Mouse (Mus musculus) layer of hippocampus, postnatal 14 days (tissue): ENCODE data around the gene 9530053A07Rik. TPM values are rescaled to one million over a fixed set of nuclear protein-coding genes. Genes with fewer than 3 reads are reported as not detected.
"Not testable (repeated sequence)": the region's sequence is repeated elsewhere in the genome, so short reads cannot be mapped to it uniquely, and the experiment has no call there.

Experiments
- DNase-seq, 2 experiments: peaks; one replicate each; pipeline ENCODE4 v3.0.0; 2021 to 2022; ENCODE audit warnings: low spot score in 2 of 2, mixed read lengths in 1 of 2
- long read RNA-seq, 2 experiments: library from polyadenylated mRNA; stranded (forward); transcript quantifications; one replicate each; pipeline ENCODE4 v2.0.0; 2021
- total RNA-seq, 2 experiments: library from RNA; stranded (reverse); gene quantifications; 2 replicates each; pipeline ENCODE4 v1.2.3; 2021

Gene 9530053A07Rik
- under 1 TPM; 0.05 to 0.12 TPM for total RNA-seq
- long read RNA-seq, experiment 1, result 0 reads
- long read RNA-seq, experiment 2, result 0 reads

DNA sequence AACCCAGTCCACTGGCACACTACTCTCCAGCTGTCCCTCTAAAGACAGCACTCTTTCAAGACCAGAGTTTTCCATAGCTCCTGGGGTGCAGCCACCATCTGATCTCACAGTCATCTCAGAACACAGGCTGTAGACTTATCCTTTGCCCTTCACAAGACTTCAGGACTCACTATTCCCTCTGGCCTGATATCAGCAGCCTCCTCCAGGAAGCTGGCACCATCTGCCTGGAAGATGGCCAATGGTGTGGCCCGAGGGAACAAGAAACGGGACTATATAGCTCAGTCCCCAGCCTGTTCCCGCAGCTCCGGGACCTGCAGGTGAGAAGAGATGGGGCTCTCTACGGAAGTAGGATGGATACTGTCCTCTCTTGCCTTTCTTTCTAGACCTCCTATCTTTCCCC lies at the start of gene 9530053A07Rik:
9530053A07Rik (plus strand) TSS at position 301 of the 400 bp plus-strand sequence.
- DNase-seq, result no peak

DNA sequence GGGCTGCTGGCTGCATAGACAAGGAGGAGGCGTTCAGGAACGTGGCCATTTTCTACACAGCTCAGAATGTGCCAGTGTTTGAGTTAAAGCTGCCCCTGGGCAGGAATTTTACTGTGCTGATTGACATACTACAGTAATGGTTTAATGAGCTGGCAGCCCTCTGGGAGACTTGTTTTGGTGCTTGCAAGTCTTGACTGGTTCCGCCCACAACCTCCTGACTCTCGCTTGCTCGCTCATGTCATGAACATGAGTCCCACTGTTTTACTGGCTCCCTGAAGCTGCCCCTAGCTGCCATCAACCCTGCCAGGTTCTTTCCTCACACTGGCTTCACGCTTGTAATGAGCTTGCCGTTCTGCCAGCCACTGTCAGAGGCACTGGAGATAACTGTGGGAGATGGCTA lies 45.1 kb upstream of the 9530053A07Rik start:
- peak; percentile 32 to 45 for DNase-seq

DNA sequence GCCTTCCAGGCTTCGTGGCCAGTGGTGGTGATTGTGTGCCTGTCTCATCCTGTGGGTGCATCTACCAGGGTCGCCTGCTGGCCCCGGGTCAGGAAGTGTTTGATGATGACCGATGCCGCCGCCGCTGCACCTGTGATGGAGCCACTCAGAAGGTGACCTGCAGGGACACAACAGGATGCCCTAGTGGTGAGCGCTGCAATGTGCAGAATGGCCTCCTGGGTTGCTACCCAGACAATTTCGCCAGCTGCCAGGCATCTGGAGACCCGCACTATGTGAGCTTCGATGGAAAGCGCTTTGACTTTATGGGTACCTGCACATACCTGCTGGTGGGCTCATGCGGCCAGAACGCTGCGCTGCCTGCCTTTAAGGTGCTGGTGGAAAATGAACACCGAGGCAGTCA lies 43.0 kb upstream of the 9530053A07Rik start:
- no peak for DNase-seq

DNA sequence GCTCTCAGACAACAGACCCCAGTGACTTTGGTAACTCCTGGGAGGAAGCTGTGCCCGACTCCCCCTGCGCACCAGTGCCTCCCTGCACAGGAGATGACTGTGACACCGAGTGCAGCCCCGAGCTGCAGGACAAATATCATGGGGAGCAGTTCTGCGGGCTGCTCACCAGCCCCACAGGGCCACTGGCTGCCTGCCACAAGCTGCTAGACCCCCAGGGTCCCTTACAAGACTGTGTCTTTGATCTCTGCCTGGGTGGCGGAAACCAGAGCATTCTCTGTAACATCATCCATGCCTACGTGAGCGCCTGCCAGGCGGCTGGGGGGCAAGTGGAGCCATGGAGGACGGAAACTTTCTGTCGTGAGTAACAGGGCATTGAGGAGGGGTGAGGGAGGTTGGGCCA lies 35.7 kb upstream of the 9530053A07Rik start:
- DNase-seq, result no peak

DNA sequence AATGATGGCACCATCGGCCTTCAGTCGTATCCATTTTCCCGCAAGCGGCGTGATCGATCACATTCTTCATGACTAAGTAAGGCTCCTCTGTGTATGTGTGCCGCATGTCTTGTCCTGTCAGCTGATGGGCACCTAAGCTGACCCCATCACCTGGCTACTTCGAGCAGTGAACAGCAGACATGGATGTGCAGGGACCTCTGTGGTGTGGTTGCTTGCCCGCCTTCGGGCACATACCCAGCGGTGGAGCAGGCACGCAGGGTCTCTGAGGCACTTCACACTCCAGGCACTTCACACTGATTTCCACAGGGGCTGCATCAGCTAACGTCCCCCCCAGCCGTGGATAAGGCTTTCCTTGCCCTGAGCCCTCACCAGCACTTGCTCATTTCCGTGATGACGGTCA lies 30.2 kb upstream of the 9530053A07Rik start:
- DNase-seq, result no peak

DNA sequence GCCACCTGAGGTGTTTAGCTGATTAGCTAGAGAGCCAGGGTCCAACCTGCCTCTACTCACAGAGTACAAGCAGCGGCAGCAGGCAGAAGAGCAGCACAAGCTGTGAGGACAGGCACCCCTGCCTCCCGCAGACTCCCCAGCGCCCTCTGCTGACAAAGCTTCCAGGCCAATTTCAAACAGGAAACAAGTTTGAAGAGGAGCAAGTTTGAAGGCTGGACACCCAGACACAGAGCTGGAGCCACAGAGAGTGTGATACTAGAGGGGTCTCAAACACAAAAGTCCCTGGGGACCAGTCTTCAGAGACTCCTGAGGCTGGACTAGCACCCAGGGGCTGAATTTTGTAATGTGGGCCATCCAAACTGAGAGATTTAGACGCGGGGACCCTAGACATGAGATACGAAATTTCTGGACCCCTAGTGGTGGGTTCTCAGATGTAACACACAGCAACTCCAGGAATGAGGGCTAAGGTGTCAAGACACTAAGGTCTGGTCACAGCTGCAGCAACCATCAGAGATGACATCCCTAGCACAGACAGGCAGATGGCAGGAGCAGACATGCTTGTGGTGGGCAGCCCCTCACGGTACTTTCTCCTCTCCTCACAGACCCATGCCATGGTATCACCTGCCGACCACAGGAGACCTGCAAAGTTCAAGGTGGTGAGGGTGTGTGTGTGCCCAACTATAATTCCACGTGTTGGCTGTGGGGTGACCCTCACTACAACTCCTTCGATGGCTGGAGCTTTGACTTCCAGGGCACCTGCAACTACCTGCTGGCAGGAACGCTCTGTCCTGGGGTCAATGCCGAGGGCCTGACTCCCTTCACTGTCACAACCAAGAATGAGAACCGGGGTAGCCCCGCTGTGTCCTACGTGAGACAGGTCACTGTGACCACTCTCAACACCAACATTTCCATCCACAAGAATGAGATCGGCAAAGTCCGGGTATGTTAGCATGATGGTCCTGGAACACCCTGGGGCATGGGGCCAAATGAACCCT lies 28.4 kb upstream of the 9530053A07Rik start:
- peak in 1 of 2 experiments; percentile 24 for DNase-seq

DNA sequence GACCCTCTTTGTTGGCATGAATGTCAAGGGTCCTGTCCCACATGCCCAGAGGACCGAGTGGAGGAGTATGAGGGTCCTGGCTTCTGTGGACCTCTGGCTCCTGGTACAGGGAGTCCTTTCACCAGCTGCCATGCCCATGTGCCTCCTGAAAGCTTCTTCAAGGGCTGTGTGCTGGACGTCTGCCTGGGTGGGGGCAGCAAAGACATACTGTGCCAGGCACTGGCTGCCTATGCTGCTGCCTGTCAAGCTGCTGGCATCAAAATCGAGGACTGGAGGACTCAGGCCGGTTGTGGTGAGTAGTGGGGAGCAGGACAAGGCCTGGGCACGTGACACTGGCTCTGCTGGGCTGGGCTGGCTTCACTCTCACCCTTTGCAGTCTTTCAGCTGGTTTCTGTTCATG lies 26.3 kb upstream of the 9530053A07Rik start:
- peak; percentile 4 to 16 for DNase-seq

DNA sequence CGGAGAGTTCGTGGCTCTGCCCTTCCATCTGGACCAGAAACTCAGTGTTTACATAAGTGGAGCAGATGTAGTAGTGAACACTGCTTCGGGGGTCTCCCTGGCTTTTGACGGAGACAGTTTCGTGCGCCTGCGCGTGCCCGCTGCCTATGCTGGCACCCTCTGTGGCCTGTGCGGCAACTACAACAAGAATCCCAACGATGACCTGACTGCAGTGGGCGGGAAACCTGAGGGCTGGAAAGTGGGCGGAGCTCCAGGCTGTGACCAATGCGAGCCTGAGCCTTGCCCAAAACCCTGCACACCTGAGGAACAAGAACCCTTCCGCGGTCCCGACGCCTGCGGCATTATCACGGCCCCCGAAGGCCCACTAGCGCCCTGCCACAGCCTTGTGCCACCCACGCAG lies 24.6 kb upstream of the 9530053A07Rik start:
- DNase-seq, result no peak

DNA sequence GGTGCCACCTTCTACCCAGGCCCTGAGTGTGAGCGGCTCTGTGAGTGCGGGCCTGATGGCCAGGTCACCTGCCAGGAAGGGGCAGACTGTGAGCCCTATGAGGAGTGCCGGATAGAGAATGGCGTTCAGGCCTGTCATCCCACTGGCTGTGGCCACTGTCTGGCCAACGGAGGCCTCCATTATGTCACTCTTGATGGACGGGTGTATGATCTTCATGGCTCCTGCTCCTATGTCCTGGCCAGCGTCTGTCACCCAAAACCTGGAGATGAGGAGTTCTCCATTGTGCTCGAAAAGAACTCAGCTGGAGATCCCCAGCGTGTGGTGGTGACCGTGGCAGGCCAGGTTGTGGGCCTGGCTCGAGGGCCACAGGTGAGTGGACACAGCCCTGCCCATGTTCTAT lies 23.0 kb upstream of the 9530053A07Rik start:
- no peak for DNase-seq

DNA sequence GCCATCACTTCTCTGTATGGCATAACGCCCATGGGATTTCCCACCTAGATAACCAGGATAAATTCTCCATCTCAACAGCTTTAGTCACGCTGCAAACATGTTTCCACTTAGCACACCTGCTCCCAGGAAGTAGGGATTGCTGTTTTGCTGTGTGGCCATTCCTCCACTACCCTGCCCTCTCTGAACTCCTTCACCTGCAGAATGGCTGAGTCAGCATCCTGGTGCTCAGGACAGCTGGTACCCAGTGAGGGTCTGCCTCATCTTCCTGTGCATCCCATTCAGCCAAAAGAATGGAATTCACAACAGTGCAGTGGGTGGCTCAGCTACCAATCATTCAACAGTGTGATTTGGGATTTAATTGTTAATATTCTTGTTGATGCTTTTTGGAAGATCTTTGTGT lies 14.6 kb upstream of the 9530053A07Rik start:
- DNase-seq, result no peak

DNA sequence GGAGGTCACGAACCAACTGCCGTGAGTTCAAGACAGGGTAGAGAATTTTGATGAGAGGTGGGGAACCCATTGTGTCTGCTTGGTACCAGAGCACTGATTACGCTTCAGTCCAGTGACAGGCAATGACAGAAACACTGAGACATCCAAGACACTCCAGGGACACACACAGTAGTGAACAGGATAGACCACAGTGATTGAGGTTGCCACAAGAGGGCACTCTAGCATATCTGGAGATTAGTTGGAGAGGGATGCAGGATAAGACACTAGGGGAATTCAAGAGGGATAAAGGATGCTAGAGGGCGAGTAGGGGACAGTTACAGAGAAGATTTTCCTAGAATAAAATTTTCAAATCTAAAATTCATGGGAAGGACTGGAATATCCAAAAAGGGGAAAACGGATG lies 8.3 kb downstream of the 9530053A07Rik start:
- DNase-seq, result peak; percentile 21 to 49

DNA sequence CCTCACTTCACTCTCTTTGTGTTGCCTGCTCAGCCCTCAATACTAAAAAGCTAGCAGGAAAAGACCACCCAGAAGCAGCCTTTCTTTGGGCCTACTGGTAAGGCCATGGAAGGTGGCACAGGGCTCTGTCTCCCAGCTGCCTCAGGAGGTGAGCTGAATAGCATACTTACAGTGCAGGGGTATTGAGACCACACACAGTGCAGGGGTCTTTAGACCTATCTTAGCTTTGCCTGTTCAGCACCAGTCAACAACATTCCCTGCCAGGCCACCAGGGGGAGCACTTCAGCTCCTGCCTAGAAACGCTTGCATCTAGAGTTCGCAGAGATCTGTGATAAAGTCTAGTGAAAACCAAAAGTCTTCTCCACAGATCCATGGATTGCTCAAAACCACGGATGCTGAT lies 19.0 kb downstream of the 9530053A07Rik start:
- DNase-seq, result peak; percentile 48 to 53

DNA sequence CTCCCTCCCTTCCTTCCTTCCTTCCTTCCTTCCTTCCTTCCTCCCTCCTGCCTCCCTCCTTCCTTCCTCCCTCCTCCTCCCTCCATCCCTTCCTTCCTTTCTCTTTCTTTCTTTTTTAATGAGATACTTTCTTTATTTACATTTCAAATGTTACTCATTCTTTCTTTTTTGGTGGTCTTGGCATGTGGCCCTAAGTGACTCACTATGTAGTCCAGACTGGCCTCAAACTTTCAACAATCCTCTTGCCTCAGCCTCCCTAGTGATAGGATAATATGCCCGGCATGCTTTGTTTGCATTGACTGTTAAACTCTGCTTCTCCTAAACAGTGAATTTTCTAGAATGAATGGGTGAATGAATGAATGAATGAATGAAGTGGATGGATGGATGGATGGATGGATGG lies 20.6 kb downstream of the 9530053A07Rik start:
- DNase-seq, result no peak

DNA sequence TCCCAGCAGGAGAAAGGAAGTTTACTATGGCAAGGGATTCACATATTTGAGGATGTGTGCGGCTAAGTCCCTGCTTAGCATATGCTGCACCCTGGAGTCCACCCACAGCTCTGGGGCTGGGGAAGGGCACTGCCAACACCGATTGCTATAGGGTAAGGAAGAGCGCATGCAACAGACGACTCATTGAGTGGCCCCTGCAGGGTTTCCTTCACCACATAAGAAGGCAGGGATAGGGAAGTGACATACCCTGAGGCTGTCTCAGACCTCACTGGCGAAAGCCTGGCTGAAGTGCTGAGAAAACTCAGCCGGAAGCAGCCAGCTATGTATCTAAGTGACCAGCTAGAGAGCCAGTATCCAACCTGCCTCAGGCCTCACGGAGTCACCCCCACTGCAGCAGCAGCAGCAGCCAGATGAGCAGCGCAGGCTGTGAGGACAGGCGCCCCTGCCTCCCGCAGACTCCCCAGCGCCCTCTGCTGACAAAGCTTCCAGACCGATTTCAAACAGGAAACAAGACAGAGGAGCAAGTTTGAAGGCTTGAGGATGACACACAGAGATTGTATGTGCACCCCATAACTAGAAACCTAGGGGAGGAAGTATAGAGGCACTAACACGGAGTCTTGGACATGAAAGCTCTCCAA lies 22.4 kb downstream of the 9530053A07Rik start:
- DNase-seq, result peak; percentile 29 to 43

DNA sequence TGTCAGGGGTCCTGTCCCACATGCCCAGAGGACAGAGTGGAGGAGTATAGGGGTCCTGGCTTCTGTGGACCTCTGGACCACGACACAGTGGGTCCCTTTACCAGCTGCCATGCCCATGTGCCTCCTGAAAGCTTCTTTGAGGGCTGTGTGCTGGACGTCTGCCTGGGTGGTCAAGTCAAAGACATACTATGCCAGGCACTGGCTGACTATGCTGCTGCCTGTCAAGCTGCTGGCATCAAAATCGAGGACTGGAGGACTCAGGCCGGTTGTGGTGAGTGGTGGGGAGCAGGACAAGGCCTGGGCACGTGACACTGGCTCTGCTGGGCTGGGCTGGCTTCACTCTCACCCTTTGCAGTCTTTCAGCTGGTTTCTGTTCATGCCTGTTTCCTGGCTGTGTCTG lies 24.3 kb downstream of the 9530053A07Rik start:
- DNase-seq, result not testable (repeated sequence)

DNA sequence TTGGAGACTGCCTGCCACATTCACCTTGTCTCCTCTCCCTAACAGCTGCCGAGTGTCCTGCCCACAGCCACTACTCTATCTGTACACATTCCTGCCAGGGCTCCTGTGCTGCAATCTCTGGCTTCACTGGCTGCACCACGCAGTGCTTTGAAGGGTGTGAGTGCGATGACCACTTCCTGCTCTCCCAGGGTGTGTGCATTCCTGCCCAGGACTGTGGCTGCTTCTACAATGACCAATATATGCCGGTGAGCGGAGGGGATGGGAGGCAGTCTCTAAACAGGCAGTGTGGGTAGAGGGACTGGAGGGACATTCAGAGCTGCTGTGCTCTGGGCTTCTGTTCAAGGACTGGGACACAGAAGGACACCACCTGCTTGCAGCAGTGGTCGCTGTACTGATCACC lies 30.0 kb downstream of the 9530053A07Rik start:
- no peak for DNase-seq

DNA sequence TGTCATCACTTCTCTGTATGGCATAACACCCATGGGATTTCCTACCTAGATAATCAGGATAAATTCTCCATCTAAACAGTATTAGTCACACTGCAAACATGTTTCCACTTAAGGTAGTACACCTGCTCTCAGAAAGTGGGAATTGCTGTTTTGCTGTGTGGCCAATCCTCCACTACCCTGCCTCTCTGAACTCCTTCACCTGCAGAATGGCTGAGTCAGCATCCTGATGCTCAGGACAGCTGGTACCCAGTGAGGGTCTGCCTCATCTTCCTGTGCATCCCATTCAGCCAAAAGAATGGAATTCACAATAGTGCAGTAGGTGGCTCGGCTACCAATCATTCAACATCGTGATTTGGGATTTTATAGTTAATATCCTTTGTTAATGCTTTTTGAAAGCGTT lies 30.6 kb downstream of the 9530053A07Rik start:
- no peak for DNase-seq

DNA sequence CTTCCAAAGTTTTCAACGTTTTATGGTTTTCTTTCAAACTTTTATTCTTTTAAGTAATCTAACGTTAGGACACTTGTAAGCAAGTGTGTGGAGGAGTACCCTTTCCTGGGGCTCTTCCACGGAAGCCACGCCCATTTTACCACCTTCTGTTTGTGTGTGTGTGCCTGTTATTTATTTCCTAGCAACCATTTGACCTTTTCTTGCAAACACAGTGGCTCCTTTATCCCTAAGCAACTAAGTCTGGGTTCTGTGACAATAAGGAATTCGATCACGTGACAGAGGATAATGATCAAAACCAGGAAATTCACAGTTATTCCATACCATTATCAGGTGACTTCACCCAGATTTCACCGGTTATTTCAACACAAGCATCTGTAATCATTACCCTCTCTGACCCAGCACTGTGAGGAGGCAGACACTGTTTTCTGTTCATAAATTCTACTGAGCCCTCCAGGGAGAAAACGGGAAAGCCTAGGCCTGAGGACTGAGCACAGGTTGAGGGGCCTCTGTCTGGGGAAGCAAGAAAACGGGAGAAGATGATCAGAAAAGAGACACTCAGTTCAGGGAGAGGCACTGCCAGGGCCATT lies 32.0 kb downstream of the 9530053A07Rik start:
- no peak for DNase-seq

DNA sequence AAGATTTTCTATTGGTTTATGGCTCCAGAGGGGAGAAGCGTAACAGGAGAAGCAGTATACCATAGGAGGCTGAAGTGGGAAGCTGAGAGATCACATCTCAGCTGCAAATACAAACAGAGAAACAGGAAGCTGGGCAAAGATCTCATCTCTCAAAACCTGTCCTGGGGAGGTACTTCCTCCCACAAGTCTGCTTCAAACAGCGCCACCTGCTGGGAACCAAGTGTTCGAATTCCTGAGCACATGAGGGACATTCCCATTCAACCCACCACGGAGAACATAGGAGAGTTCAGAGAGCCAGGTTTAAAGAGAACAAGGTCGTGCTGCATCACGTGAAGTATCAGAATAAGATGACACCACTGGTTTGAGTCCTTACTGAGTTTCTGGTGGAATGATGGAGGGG lies 36.1 kb downstream of the 9530053A07Rik start:
- no peak for DNase-seq

DNA sequence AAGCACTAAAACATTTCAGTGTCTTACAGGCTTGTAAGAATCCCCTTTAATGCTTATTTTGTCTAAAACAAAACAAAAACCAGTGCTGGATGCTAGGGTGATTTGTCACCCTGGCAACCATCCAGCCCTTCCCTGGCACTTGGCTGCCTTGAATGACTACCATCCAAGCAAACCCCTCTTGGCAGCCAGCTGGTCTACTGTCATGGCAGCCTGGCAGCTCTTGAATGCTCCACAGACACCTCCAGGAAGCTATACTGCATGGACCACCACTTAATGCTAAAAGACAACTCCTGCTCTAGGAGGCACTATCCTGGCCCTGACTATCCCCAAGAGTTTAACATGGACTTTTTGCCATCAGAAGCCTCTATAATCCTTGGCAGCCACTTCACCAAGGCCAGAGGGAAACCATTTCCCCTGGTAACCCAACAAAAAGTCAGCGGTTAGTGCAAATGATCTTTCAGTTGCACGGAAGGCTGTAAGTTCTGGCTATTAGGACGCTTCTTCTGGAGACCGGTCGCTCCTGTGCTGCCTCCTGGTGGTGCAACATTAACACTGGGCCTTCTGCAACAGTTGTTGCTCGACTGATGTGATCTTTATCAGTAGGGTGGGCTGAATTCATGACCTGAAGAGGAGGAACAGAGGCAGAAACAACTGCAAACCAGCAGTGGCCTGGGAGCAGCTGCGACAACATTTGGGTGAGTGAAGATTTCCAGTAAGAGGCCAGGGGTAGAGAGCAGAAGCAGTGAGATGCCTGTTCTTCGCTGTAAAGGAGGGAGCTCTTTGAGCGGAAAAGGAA lies 39.3 kb downstream of the 9530053A07Rik start:
- peak; percentile 53 to 65 for DNase-seq
